Mouse (Mus musculus): ENCODE measurements around the gene Pcgf2. TPM values are rescaled to one million over a fixed set of nuclear protein-coding genes. Genes with fewer than 3 reads are reported as not detected.

The Pcgf2 gene
- polyA plus RNA-seq, 1 experiment: 65.9 TPM

DNA sequence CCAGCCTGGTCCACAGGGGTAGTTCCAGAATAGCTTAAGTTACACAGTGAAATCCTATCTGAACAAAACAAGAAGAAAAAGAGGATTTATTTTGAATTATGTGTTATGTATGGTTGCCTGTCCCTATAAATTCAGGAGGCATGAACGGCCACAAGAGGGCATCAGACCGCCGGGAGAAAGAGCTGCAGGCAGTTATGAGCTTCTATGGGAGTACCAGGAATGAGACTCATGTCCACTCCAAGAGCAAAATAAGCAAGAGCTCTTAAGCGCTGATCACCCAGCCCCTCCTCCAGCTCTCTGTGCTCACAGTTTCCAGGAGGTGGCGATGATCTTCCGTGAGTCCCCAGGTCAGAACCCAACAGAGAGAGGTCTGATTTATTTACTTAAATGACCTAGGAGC is 55.5 kb downstream of the Pcgf2 start:
- TF ChIP-seq POLR2A (IDR thresholded peaks at IDR 0.05; ENCODE audit: borderline replicate concordance, extremely low read depth, low read depth, low read length): no peak
- TF ChIP-seq CTCF (IDR thresholded peaks at IDR 0.05; ENCODE audit: insufficient read depth, low read length): peak; percentile 84
- peak; percentile 72 for DNase-seq
- no peaks in the 10 kb centered on the region for H3K4me1 ChIP-seq (ENCODE audit: control insufficient read depth, insufficient read depth, low read length)
- 9% methylated on average over 6 of the region's 6 CpGs for WGBS
- no peak overlapping the region for H3K4me3 ChIP-seq (replicated peaks; ENCODE audit: extremely low read depth, low read depth, low read length)

DNA sequence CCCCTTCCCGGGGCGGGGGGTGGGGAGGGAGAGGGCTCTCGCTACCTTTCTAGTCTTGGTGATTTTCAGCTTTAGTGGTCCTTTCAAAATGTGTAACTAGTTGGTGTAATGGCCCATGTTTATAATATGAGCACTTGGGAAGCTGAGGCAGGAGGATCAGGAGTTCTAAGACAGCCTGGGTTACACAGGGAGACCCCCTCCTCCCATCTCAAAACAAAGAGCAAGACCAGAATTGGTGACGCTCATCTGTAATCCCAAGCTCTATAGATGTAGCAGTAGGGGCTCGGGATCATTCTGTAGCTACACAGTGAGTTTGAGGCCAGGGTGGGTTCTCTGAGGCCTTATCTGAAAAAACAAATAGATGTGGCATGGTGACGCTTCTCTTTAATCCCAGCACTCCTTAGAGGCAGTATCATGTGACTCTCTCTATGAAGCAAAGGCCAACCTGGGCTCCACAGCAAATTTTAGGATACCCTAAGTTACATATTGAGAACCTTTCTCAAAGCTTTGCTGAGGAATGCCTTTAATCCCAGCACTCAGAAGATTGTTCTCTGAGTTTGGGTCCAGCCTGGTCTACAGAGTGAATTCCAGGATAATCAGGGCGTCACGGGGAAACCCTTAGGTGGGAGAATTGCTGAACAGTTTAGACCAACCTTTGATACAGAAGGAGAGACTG is 56.8 kb downstream of the Pcgf2 start:
- Histone ChIP-seq H3K4me1 (ENCODE audit: control insufficient read depth, insufficient read depth, low read length) (no peaks in the 10 kb centered on the region), H3K4me3 (replicated peaks; ENCODE audit: extremely low read depth, low read depth, low read length) (no peak overlapping the region)
- TF ChIP-seq POLR2A (IDR thresholded peaks at IDR 0.05; ENCODE audit: borderline replicate concordance, extremely low read depth, low read depth, low read length) (no peak), CTCF (IDR thresholded peaks at IDR 0.05; ENCODE audit: insufficient read depth, low read length) (no peak)
- no peak for DNase-seq
- WGBS: 67% methylated on average over 8 of the region's 8 CpGs

DNA sequence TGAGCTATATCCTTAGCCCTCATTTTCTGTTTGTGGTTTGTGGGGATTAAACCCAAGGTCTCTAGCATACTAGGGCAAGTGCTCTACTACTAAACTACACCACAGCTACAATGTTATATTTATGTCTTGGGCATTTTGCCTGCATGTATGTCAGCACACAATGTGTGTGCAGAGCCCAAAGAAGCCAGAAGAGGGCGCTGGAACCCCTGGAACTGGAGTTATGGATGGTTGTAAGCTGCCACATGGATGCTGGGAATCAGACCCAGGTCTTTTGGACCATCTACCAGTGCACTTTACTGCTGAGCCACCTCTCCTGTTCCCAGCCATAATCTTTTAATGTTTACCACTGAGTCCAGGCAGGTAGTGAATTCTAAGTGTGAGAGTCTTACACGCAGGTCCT is 57.6 kb downstream of the Pcgf2 start:
- TF ChIP-seq CTCF (IDR thresholded peaks at IDR 0.05; ENCODE audit: insufficient read depth, low read length): no peak
- no peak for DNase-seq
- WGBS: 49% methylated on average over 2 of the region's 2 CpGs

DNA sequence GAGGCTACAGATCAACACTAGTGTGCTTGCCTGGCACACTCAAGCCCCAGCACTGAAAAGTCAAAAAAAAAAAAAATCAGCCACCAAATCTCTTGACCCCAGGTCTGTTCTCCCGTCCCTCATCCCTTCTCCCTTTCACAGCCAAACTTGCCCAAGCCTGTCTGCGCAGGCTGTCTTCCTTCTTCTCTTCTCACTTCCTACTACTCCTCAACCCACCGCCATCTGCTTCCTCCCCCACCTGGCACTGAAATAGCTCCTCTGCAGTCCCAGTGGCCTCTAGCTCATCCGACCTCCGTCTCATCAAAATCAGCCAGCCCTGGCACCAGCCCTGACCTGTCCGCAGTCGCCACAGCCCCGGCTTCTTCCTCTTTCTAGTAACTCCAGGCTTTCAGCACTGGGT is 58.6 kb downstream of the Pcgf2 start:
- WGBS: 36% methylated on average over 8 of the region's 8 CpGs
- Histone ChIP-seq H3K4me1 (ENCODE audit: control insufficient read depth, insufficient read depth, low read length) (no peaks in the 10 kb centered on the region), H3K4me3 (replicated peaks; ENCODE audit: extremely low read depth, low read depth, low read length) (no peak overlapping the region)
- DNase-seq: no peak
- TF ChIP-seq POLR2A (IDR thresholded peaks at IDR 0.05; ENCODE audit: borderline replicate concordance, extremely low read depth, low read depth, low read length) (no peak), CTCF (IDR thresholded peaks at IDR 0.05; ENCODE audit: insufficient read depth, low read length) (no peak)

More for the DNA sequence above, 57.6 kb downstream of the Pcgf2 start:
- no peaks in the 10 kb centered on the region for H3K4me1 ChIP-seq (ENCODE audit: control insufficient read depth, insufficient read depth, low read length)
- no peak overlapping the region for H3K4me3 ChIP-seq (replicated peaks; ENCODE audit: extremely low read depth, low read depth, low read length)

Other genes with a start within 250 kb of the Pcgf2 start
- 0.08 TPM in 1 of 2 replicates, not detected in the other for gene 4933428G20Rik, start 200.2 kb downstream of the Pcgf2 start, polyA plus RNA-seq (2012; rRNA removed)
- gene Srcin1, start 124.3 kb downstream of the Pcgf2 start, polyA plus RNA-seq (2012; rRNA removed): 6.4 and 7.0 TPM in 2 replicates
- 6.4 and 12.3 TPM in 2 replicates for gene Epop, start 70.8 kb downstream of the Pcgf2 start, polyA plus RNA-seq (2012; rRNA removed)
- gene Mllt6, start 37.1 kb downstream of the Pcgf2 start, polyA plus RNA-seq (2012; rRNA removed): 65.9 and 79.6 TPM in 2 replicates
- 26.4 and 34.0 TPM in 2 replicates for gene Cisd3, start 14.7 kb downstream of the Pcgf2 start, polyA plus RNA-seq (2012; rRNA removed)
- 214 and 264 TPM in 2 replicates for gene Psmb3, start 2.9 kb upstream of the Pcgf2 start, polyA plus RNA-seq (2012; rRNA removed)
- 11.9 and 14.6 TPM in 2 replicates for gene Pip4k2b, start 44.2 kb upstream of the Pcgf2 start, polyA plus RNA-seq (2012; rRNA removed)
- gene Cwc25, start 66.1 kb upstream of the Pcgf2 start, polyA plus RNA-seq (2012; rRNA removed): 7.0 and 11.6 TPM in 2 replicates
- gene 1700001P01Rik, start 75.4 kb upstream of the Pcgf2 start, polyA plus RNA-seq (2012; rRNA removed): 0.22 TPM in 1 of 2 replicates, not detected in the other
- 81.7 and 95.5 TPM in 2 replicates for gene Rpl23, start 81.9 kb upstream of the Pcgf2 start, polyA plus RNA-seq (2012; rRNA removed)
- 120 and 137 TPM in 2 replicates for gene Lasp1, start 98.5 kb upstream of the Pcgf2 start, polyA plus RNA-seq (2012; rRNA removed)
- 2.8 and 4.5 TPM in 2 replicates for gene B230217C12Rik, start 140.3 kb upstream of the Pcgf2 start, polyA plus RNA-seq (2012; rRNA removed)
- 0.16 and 0.36 TPM in 2 replicates for gene Fbxo47, start 183.7 kb upstream of the Pcgf2 start, polyA plus RNA-seq (2012; rRNA removed)